Mouse (Mus musculus) hindlimb bud, embryonic 11.5 days (tissue): ENCODE data around the gene Mtif2.

ENCODE experiments used
- DNase-seq: peaks from one replicate; pipeline ENCODE4 v3.0.0-alpha.2; 2012; ENCODE audit warnings: low read depth, low spot score; ENCODE audit errors: extremely low spot score

Gene Mtif2

DNA sequence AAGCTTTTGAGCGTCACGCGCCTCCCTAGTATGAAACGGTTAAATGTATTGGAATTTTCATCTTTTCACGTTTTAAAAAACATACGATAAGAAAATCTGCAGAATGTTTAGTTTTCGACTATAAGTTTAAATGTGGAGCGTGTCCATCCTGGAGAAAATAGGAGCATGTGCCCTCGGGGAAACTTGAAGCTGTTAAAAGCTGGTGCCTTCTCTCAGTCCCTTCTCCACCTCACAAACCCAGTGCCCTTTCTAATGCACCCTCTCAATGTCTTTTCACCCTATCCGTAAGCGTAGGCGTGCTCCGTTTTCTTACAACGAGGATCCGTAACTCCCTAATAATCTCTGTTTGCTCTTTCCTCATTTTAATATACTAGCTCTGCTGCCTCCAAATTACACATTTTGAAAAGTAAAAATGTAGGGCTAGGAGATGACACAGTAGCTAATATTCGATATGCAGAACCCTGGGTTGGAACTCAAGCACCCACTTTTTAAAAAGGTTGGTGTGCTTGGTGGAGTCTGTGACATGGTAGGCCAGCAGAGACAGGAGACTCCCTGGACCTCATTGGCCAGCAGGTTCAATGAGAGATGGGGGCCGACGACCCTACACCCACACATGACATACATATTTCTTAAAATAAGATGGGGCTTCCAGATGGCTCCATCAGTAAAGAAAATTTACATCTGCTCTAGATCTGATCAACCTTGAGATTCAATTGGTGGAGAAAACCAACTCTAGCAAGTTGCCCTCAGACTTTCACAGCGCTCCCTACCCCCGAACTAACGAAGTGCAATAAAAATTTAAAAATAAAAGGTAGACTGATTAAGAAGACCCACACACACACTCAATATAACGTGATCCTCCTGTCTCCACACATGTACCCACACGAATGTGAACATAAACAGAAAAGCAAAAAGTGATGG, 22.6 kb downstream of the Mtif2 start:
- DNase-seq = no peak

DNA sequence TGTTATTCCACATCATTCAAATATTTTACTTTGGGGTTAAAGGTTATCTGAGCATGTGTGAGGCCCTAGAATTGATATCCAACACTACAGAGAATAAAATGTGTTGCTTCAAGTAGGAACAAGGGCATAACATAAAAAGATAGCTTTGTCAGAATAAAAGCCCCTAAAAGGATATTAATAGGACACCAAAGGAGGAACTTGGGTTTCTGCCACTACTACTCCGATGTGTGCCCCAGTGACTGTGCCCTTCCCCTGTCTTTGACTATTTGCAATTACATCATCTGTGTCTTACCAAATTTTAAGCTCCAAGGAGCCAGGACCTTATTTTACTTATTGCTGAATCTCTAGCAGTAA, 23.2 kb downstream of the Mtif2 start:
- no peak for DNase-seq

DNA sequence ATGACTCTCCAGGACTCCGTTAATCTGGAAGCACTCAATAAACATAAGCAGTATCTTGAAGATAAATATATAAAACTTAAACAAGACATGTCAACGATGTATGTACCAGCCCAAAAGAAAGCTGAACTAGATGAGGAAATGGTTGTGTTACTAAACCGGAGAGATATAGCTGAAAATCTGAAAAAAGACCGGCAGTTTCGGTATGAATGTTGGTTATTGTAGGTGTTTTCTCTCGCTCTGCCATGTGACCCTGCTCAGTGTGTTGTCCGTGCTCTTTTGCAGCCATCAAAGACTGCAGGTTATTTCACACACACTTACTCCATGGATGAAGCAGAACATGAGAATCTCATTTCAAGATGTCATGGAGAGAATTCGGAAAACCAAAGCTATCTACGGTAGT, 34.2 kb downstream of the Mtif2 start:
- no peak for DNase-seq

DNA sequence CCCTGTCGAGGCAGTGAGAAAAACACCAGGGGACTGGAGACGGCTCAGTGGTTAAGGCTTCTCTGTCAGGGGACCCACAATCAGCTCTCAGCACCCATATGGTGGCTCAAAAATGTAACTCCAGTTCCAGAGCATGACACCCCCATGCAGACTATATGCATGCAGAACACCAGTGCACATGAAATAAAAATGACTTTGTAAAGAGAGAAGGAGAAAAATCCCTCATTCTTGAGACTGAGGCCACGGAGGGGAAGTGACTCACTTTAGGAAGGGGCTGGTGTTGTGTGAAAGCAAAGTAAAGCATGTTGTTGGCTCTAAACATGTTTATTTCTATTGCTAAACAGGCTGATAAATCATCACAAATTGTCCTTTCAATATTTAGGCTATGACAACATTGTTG, 34.8 kb downstream of the Mtif2 start:
- no peak for DNase-seq

DNA sequence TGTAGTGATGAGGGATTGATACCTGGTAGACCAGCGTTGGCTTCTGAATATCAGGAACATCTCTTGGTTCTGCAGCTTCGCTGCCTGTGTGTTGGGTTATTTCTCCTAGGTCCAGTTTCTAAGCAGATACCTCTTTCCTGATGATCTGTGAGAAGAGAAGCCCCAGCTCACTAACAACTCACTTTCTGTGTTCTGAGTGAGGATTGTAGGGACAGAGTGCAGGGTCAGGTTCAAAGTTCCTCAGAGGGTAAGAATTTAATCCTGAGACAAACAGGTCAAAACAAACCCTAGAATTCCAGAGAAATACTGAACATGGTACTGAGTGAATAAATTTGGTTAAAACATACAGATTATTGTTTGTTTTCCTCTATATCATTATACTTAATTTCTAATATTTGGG, 37.2 kb downstream of the Mtif2 start:
- DNase-seq = no peak

DNA sequence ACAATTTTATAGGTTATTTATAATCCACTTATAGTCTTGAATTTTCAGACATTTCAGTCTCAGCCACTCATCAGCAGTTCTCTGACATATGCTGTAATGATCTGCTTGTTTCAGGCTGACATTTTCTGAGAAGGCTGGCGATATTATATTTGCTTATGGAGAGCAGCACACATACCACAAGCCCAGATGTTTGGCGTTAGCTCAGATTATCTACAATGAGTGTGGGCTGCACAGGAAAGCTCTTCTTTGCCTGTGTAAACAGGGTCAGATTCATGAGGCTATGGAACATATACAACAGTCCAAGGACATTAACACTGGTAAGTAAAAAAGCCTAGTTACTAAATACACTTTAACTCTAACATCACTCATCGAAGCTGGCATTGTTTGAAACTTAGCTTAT, 45.3 kb downstream of the Mtif2 start:
- no peak for DNase-seq

DNA sequence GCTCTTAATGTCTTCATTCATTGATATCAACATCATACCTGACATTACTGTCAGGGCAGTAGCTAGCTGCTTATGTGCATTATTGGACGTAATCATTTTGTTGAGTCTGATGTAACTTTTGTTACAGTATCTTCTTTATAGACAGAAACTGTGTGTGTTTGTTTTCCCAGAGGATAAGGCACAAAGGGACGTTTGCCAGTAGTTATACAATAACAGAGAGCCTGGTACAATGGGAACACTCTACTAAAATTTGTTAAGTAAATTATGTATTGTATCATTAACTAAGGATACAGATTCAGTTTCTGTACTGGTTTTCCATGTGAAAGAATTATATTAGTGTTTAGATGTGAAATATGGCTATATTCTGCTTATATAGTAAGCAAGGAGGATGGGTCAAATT, 46.4 kb downstream of the Mtif2 start:
- DNase-seq = no peak

DNA sequence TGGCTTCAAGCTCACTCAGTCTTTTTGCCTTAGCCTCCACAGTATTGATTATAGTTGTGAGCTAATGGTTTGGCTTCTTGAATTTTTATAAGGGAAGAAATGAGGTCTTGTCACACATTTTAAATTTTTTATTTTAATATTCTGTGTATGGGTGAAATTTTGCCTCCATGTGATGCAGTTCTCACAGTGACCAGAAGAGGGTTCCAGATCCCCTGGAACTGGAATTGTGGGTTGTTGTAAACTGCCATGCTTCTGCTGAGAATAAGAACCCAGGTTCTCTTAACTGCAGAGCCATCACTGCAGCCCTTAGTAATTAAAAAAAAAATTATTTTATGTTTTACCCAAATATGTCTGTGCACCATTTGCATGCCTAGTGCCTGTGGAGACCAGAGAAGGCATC, 53.4 kb downstream of the Mtif2 start:
- no peak for DNase-seq
